Mouse (Mus musculus): ENCODE results near the gene Cask.

Gene Cask

DNA sequence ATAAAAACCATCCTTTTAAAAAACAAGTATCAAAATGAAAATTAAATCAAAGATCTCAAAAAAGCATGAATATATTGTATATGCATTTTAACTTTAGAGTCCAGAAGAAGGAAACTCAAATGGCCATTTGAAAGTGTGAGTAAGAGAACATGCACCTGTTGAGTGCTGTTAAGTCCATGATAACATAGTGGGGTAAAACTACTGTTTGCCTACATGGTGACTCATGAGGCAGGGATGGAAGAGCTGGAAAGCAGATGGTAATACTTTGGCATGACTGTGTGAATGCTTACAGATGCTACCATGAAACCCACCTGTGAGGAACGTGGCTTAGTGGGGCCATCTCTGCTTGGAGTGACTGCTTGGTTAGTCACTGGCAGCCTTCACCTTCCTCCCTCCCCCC lies 132.9 kb downstream of the Cask start:
- no peak for DNase-seq

DNA sequence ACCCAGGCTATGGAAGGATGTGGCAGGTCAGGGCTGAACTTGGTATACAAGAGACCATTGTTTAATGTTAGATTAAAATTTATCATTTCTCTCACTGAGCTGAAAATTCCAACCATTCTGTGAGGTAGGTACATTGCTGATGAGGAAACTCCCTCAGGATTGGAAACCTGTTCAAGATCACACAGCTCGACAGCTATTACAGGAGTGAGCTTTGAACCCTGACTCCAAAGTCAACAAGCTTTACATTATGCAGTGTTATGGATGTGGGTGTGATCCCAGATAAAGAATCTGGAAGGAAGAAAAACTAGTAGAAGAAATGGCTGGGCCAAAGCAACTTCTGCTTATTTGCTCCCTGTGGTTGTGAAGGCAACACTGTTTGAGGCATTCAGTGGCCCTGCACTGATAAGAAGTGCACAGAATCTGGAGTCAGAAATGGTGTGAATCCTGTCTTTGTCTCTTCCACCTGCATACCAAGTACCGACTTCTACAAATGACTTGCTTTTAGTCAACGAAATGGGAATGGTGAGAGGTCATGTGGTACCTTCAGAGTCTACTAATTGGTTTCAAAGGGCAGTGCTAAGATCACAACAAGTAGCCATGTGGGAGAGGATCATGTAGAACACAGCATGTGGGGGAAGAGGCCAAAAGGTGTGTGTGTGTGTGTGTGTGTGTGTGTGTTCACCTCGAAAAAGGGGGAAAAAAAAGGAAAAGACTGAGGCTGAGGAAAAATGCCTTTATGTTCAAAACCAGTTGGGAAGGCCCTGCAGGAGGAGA lies 134.2 kb downstream of the Cask start:
- no peak for DNase-seq

DNA sequence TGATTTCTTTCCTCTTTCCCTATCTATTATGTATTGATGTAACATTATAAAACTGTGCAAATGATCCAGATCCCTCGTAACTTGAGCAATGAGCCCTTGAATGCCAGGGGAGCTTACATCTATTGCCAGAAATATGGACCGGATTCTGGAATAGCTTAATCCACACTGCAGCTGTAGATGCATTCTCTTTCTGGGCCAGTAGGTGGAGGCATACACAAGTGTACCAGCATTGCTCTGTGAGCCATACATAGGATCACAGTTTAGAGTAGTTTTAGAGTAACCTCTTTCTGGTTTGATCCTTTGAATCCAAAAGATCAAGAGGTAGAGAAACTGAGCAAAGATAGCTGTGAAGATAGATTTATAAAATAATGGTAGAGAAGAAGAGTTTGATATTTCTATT lies 141.0 kb downstream of the Cask start:
- DNase-seq: peak; percentile 20 to 59

DNA sequence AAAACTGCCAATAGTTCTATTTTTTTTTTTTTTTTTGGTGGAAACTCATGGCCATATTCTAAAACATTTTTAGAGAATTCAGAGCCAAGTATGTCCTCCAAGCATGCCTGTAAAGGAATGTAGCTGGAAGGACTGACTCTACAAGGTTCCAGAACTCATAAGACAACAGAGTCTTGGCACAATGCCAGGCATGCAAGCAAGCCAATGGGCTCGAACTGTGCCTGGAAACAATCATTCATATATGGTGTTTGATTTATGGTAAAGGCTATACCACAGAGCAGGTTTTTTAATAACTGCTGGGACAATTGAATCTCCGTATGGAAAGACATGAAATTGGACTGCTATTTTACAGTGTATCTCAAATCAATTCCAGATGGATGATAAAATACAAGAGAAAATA lies 146.1 kb downstream of the Cask start:
- peak; percentile 17 to 24 for DNase-seq

DNA sequence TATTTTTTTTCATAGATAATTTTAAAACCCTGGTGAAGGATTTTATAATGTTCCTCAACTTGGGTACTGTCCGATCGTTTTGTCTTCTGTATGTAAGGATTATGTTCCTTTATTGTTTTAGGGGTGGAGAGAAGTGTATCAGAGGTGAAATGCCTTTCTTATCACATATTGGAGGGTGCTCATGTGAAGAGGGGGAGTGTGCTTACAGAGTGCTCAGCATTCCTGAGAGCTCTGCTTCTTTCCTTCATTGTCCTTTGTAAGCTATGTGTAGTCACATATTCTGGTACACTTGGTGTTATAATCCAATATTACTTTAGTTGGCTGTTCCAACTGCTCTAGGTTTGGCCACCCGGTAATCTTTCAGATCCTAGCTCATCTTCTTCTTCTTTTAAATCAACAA lies 150.5 kb downstream of the Cask start:
- no peak for DNase-seq

DNA sequence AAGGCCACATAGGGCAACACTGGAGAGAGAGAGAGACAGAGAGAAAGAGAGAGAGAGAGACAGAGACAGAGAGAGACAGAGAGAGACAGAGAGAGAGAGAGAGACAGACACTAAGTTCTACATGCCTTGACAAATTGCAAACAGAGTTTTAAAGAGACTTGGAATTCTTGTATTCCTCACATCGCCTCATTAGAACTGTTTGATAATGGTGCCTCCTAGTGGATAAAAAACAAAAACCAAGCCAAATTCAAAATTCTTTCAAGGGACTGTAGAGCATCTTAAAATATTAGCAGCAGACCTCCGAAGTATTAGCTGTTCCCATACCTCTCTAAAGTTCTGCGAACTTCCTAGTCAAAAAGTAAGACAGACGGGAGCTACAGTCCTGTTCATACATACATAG lies 159.3 kb downstream of the Cask start:
- DNase-seq: no peak

DNA sequence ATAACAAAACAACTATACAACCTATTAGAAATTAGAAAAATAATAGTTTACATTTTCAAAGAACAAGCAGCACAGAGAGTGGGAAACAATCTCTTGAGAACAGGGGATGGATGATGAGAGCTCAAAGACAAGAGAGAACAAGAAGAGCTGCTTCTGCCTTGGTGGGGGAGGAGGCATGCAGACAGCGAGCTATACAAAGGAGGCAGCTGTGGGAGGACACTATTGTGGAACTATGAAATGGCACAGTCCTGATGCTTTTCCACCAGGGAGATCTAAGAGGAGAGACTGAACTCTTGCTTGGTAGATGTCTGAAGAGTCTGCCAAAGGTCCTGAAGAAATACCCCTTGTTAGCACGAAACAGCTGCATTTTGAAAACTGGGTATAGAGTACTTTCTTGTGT lies 162.8 kb downstream of the Cask start:
- DNase-seq: no peak

DNA sequence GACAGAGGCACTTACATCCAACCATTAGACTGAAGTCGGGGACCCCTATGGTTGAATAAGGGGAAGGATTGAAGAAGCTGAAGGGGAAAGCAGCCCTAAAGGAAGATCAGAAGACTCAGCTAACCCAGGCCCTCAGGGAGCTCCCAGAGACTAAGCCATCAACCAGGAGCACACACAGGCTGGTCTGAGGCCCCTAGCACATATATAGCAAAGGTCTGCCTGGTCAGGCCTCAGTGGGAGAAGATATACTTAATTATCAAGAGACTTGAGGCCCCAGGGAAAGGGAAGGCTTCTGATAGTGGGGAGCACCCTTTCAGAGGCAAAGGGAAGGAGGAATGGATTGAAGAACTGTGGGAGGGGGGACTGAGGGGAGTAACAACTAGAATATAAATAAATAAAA lies 164.6 kb downstream of the Cask start:
- DNase-seq: no peak

DNA sequence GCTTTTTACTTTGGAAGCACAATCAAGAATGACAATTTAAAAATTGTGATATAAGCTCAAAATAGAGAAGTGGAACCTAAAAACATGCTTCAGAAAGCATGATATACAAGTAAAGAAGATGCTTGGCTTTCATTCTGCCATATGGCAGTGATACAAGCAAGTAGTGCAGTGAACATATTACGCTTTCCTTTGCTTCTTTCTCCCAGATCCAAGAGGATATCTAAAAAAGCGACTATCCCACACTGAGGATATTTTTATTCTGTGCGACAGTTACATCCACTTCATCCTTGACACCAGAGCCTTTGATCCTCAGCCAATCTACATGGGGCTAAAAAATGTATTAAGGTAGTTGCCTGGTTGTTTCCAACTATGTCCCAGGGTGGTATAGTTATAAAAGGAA lies 169.4 kb downstream of the Cask start:
- DNase-seq: no peak

DNA sequence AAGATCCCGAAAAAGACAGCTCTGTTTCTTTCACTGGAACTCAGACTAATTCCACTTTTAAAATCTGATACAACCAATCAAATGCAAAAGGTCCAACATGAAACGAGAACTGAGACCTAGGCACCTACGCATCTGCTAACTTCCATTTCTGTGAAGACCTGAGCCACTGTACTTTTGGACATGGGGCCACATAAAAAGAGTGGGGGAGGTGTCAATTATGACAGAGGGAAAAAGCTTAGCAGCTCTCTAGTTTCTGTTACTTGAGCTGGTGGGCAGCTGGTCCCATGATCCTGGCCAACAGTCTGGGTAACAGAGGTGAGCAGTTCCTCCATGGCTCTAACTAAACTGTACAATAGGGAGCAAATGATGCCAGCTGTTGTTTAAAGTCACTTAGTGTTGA lies 178.2 kb downstream of the Cask start:
- DNase-seq: no peak

DNA sequence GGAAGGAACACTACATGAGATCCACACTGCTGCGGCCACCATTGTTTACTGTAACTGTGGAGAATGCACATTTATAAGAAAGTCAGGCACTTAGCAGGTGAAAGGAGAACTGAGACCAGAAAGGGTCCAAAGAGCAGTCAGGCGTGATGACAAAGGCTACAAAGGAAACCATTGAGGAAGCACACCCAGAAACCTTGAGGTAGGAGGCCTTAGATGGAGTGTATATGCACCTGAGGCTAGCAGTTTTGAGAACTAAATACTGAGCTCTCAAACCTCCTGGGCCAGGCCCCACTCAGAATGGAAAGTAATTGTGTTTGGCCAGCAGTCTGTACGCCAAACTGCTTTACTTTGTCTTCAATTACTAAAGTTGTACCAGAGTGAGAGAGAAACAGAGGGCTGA lies 180.8 kb downstream of the Cask start:
- DNase-seq: no peak

DNA sequence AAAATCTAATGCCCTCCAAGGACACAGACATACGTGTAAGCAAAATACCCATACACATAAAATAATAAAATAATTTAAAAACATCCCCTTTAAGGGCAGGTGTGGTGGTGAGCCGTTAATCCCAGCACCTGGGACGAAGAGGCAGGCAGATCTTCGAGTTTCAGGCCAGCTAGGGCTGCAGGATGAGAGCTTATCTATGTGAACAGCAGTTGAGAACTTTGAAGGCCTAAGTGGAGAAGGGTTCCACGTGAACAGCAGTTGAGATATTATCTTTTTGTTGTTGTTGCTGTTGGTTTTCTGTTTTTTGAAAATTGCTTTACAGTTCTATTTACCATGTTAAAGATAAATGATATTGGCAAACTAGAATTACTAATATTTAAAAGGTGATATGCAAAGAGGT lies 182.3 kb downstream of the Cask start:
- no peak for DNase-seq

DNA sequence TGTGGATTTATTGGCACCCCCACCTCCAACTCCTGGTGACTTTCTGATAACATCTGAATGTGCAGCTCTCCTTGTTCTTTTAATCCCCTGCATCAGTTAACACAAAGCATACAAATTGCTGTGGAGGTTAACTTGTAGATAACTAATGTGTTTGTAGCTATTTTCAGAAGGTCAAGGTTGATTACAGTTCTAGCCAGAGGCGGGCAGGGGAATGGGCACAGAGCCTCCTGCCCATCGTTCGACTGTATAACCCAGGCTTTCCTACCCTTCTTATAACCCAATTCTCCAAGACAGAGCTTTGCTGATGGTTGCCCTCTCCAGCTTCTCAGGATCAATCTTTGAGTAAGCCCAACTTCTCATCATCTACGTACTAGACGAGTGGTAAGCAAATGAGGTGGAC lies 190.1 kb downstream of the Cask start, which contains the start of gene Gpr82:
Gene Gpr82, plus strand, starts transcription at position 301 of the 400 bp plus-strand sequence.
- DNase-seq: no peak

DNA sequence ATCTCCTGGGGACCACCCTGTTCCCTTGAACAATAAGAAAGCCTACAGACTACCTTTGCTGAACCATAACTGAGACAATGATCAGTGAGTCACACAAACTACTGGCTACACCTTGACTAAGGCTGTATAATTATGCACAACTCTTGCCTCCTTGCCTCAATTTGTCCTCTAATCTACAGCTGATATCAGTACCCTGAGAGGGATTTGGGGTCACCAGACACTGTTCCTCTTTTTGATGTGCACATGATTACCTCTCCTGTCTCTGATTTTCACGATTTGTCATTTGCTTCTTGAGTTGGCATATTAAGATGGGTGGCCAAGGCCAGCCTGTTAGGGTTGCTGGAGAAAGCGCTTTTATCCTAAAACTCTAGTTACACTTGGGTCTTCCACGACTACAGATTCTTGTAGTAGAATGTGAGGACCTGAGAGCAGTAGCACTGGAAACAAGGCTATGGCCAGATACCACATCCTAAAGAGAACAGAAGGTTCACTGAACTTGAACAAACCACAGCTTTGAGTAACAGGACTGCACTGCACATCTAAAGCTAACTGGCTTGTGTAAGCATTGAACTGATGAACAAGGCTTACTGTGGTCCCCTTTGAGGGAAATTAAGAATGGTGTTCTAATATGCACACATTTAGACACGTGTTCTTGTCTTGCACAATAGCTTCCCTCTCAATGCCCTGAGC lies 191.8 kb downstream of the Cask start:
- DNase-seq: no peak

DNA sequence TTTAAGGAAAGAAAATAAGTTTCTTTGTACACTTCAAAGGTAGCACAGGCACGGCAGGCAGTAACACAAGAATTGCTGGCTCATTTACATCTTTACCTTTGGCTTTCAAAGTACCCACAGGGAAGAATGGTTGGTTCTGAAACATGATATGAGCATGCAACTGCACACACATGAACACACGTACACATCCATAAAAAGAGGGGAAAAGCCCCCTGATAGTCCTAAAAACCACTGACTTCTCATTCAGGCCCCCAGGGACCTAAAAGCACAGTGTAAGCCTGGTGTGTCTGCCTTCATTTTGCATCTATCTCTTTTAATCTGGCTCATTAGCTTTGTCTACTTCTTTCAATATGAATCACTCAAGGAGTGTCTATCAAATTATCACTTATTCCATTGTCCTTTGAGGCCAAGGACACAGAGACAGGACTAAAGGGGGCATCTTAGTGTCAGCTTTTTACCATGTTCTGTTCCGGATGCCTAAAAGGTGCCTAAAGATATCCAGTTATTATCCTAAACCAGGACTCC lies 192.5 kb downstream of the Cask start:
- no peak for DNase-seq

DNA sequence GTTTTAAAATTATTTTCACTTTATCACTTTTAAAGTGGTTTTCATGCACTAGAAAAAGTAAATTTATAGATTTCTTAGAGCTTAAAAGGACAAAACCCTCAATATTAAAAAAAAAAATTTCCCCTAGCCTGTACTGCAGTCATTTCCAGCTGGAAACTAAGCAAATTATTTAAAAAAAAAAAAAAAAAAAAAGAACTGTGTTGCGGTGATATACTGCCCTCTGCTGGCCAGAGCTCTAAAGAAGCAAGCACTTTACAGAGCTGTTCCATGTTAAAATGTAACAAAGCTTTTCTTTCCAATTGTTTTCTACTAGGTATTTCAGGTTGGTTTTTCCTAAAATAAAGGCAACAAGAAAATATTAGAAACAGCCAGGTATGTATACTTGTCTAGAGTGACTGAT lies 194.4 kb downstream of the Cask start:
- peak in 1 of 2 experiments; percentile 46 for DNase-seq

DNA sequence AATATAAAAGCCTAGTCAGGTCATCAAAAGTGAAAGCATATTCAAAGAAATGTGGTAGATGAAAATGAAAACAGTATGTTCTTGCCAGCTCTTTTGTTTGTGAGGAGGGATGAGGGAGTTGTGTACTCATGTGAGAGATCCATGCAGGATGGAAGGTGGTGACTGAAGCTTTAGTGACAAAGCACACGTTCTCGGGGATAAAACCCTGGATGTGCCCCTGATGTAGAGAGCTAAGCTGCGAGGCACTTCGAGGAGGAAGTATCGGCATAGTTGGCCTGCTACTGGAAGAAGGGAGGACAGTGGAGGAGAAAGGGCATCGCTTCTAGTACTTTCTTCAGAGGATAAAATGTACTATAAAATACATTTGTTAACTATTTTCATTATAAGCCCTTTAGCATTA lies 195.3 kb downstream of the Cask start:
- no peak for DNase-seq

DNA sequence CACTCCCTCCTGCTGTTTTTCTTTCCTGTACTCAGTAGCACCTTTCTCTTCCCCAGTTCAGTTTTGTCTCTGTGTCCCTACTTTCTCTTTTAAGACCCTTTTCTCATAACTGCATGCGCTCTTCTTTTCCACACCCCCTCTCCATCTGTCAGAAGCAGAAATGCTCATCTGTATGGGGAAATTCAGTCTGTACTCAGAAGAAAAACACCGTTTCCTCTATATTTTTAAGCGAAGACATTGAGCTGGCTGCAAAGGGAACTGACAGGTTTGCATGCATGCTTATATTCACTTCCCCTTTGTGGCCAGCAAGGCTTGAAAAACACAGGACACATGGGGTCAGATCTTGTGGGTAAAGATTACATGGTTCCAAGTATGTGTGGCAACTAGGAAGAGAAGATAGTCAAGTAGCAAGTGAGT lies 196.2 kb downstream of the Cask start:
- peak in 1 of 2 experiments; percentile 22 for DNase-seq

DNA sequence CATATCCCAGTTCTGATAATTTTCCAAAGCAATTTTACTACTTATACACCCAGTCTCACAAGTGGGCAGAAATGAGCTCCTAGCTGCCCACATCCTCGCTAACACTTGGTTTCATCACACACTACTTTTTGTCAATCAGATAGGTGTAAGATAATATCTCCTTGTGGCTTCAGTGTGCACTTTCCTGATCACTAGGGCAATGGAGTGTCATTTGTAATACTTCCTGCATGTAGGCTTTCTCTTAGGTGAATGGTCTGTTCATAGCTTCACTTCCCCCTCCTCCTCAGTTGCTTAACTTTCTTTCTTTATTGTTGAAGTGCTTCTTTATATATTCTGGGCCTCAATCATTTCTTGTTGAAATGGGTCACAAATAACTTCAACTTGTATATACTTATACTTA lies 198.9 kb downstream of the Cask start:
- no peak for DNase-seq

DNA sequence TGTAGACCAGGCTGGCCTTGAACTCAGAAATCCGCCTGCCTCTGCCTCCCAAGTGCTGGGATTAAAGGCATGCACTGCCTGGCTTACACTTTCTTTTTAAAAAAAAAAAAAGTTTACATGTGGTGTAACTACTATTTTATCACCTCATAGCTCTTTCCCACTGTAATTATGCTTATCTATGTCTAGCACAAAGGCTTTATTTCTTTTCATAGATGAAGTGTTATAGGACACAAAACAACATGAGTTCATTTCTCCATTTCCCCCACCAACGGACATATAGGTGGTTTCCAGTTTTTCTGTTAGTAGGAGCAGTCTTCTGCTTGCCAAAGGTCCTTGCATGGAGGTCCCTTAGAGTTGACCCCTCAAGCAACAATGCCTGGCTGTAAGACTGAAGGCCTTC lies 199.3 kb downstream of the Cask start:
- DNase-seq: no peak

DNA sequence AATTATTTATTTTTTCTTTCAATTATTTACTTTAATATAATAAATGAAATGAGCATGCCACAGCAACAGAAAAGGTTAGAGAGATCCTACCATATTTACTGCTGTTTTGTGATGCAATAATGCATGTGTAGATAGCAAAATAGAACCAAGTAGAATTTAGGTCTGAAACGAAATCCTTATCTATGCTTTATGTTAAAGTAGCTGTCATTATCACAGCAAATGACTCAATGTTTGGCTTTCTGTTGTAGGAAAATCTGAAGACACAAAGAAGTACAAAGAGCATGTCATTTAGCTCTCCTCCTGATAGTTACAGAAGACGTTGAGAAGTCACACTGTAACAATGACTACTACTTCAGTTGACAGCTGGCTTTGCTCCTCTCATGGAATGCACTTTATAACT lies 212.3 kb downstream of the Cask start:
- no peak for DNase-seq

DNA sequence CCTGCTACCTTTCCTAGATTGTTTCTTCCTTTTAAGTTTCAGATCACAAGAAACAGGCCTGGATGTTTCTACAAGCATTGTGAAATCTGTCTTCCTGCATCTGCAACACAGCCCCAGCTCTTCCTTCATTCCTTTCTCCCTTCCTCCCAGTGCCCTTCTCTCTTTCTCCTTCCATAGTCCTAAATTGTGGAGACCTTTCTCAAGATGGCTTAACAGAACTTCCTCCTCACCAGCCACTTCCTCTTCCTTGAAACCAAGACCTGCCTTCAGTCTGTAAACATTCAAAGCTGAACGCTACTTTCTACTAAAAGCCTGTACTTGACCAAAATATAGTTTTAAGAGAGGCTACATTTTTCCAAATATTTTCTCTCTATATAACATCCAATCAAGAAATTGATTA lies 214.8 kb downstream of the Cask start:
- DNase-seq: no peak

DNA sequence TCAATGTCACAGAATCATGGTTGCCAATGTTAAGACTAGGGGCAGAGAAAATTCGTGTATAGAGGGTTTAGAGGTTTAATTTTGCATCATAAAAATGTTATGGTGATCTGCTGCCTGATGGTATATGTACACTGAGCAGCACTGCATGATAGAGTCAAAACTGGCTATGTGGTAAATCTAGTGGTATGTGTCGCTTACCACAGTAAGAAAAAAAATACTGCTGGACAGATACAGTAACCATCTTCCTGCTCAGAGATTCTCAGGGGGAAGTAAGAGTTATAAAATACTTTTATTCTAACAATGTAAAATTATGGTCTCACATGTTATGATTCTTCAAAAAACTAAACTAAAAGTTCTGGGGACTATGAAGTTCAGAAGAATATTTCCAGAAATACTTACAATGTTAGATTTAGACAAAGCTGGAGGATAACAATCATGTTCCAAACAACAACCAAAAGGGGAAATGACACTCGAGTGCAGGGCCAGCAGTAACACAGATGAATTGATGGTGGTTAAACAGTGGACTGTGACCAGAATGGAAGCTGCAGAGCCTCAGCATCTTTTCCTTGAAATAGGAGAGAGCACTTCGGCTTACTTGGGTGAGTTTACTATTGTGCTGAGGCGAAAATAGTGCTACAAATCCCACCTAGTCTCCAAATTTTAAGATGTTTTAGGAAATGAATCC lies 219.4 kb downstream of the Cask start, which contains the start of gene Gpr34:
Gene Gpr34, plus strand, starts transcription at position 491 of the 685 bp plus-strand sequence.
- DNase-seq: no peak

DNA sequence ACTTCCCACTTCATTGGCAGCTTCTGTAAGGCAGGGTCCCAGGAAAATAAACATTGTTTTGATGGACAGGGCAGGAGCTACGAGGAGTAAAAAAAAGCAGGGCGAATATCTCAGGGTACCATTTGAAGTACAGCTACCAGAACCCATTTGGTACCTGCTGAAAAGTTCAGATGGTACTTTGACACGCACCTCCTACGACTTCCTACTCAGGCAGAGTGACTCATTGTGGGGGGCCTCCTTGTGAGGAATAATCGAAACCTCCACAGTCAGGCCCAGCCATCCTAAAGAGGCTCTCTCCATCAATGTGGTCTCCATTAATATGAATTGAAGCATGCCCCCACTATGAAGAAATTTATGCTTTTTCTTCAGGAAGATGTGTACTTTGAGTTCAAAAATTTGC lies 228.5 kb downstream of the Cask start:
- DNase-seq: no peak
